Mouse (Mus musculus): ENCODE data around the gene Fxn.
"Not testable (repeated sequence)": the region's sequence is repeated elsewhere in the genome, so short reads cannot be mapped to it uniquely, and the experiment has no call there.

Fxn gene

GRCm38 (mm10) chr19:24238011-24238410, 42.4 kb downstream of the Fxn start:
- DNase-seq, result no peak

- not testable (repeated sequence) for DNase-seq
Measured at GRCm38 (mm10) chr19:24232356-24232755, 48.0 kb downstream of the Fxn start.

GRCm38 (mm10) chr19:24225305-24225696, 55.1 kb downstream of the Fxn start:
- DNase-seq, result peak; percentile 73

GRCm38 (mm10) chr19:24224500-24225304, 55.7 kb downstream of the Fxn start, which contains the start of gene Tjp2:
Gene Tjp2 (minus strand): TSS chr19:24225030.
- DNase-seq, result peak; percentile 80

- DNase-seq, result peak; percentile 73
Measured at GRCm38 (mm10) chr19:24223851-24224251, 56.6 kb downstream of the Fxn start.

GRCm38 (mm10) chr19:24221455-24221854, 59.0 kb downstream of the Fxn start:
- DNase-seq, result no peak

GRCm38 (mm10) chr19:24220795-24221445, 59.5 kb downstream of the Fxn start:
- peak; percentile 28 for DNase-seq

GRCm38 (mm10) chr19:24219011-24219410, 61.4 kb downstream of the Fxn start:
- DNase-seq, result no peak

GRCm38 (mm10) chr19:24218291-24218690, 62.1 kb downstream of the Fxn start:
- DNase-seq, result no peak

GRCm38 (mm10) chr19:24217851-24218250, 62.6 kb downstream of the Fxn start:
- DNase-seq, result no peak

- DNase-seq, result no peak
Measured at GRCm38 (mm10) chr19:24216771-24217170, 63.6 kb downstream of the Fxn start.

GRCm38 (mm10) chr19:24214939-24215338, 65.5 kb downstream of the Fxn start:
- peak; percentile 28 for DNase-seq

- DNase-seq, result no peak
Measured at GRCm38 (mm10) chr19:24213299-24213698, 67.1 kb downstream of the Fxn start.

- no peak for DNase-seq
Measured at GRCm38 (mm10) chr19:24212552-24213249, 67.7 kb downstream of the Fxn start.

Measured in kidney, adult 18-20 months (tissue).